Mouse (Mus musculus) kidney, adult 11 months (tissue): ENCODE results near the gene Tacc3.

Experiments
- DNase-seq: peaks from one replicate; pipeline ENCODE4 v3.0.0; 2022

Gene Tacc3

DNA sequence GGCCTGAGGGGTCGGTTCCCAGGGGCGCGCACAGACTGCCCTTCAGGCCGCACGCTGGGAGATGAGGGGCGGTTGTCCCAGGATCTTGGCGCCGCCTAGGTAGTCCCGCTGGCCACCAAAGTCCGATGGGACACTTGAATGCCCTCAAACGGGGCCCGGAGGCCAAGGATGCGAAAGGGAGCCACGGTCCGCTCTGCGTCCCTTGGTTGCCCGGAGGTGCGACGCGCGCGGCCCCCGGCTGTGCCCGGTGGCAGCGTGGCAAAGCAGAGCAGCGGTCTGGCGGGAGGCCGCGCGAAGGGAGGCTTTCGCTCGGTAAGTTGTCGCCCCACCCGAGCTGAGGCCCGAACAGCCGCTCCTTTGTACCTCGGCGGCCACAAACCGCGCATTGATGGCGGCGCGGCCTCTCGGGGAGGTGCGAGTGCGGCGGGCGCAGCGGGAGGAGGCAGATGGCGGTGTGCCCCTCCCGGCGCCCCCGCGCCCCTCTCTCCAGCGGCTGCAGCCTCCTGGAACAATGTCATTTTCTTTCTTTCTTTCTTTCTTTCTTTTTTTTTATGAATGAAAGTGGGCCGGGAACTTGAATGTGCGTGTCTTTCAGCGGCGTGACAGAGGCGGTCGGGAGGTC is 65.2 kb downstream of the Tacc3 start:
- DNase-seq = no peak

DNA sequence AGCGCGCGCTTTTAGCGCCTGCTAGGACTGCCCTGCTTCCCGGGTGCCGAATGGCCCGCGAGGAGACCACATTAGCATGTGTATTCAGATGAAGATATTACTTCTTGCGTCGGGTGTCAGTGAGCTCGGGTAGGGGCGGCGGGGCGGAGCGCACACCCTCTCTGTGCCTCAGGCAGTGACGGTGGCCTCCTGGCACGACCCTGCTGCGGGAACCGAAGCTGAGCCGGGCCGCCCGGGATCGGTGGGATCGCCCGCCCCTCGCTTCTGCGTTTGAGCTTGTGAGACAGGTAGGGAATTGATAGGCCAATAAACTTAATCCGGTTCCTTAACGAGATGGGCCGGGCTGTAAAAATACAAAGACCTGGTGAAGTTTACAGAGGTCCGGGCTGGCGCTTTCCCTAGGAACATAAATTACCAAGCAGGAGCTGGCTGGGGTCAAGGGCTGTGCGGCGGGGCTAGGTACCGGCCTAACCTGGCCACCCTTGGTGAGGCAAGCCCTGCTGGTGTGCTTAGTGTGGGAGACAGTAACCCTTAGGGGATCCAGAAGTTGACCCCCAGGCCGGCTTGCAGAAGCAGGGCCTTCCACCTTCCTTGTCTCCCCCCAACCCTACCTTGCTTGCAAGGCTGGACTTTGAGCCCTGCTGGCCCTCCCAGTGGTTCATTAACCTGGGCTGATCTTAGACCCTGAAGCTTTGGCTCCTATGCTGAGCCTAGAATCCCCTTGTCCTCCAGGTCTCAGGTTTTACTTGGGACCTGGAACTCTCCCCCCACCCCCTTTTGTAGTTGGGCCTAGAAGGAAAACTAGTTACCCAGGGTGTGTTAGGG is 65.9 kb downstream of the Tacc3 start:
- DNase-seq = peak; percentile 86

DNA sequence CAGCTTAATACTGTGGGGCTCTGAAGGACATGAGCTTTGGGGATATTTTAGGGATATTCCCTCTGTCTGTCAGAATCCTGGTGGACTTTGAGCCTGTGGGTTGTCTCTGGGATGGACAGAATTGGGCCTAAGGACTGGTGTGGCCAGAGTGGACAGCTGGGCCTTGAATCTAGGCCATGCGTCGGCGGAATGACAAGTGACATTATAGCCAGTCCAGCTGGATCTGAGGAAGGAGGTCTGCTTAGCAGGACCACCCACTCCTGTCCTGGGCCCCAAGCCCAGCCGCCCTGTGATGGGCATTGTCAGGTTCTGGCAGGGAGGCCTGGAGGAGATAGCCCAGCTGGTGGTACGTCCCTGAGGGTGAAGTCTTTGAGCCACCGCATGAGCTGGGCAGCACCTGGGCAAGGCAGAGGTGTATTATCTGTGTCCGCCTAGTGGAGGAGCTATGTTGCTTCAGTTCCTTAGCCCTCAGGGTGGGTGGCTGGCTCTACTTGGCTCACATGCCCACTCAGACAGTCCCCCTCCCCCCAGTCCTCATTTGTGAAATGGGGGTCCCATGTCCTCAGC is 68.2 kb downstream of the Tacc3 start:
- no peak for DNase-seq

DNA sequence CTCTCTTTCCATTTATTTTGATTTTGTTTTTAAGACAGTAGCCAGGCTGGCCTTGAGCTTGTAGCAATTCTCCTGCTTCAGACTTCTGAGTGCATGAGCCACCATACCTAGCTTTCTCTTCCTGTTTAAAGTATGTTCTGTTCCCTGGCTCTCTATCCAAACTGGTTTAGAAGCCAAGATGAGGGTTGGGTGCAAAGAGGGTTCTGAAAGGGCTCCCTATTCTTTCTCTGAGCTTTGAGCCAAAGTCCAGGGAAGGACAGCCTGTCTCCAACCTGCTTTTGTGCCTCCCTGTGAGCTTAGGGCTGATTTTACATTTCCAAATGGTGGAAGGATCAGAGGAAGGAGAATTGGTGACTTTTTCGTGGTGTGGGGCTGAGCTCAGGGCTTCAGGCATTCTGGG is 69.0 kb downstream of the Tacc3 start:
- DNase-seq = no peak
